Mouse (Mus musculus) lung, embryonic 15.5 days (tissue): Measurements from ENCODE around the gene Vmn1r114. TPM values are rescaled to one million over a fixed set of nuclear protein-coding genes. Genes with fewer than 3 reads are reported as not detected.
"Not testable (repeated sequence)": the region's sequence is repeated elsewhere in the genome, so short reads cannot be mapped to it uniquely, and the experiment has no call there.

Source experiments
- ATAC-seq: fragments of 200-750 bp; cut with Nextera tagmentation; 2 replicates; pipeline ENCODE4 v1.8.0; 2017; ENCODE audit warnings: moderate number of reproducible peaks, borderline replicate concordance; ENCODE audit not compliant: low FRiP score, low TSS enrichment; ENCODE audit errors: extremely low read depth
- H3K27ac ChIP-seq: fragments of 300-500 bp; sonication (generic); 2 replicates; pipeline ENCODE4 v1.5.1; 2015; ENCODE audit warnings: moderate library complexity, mild to moderate bottlenecking, inconsistent platforms
- H3K27me3 ChIP-seq: fragments of 300-500 bp; sonication (generic); 2 replicates; pipeline ENCODE4 v1.6.1; 2015; ENCODE audit warnings: inconsistent platforms
- H3K36me3 ChIP-seq: fragments of 300-500 bp; sonication (generic); 2 replicates; pipeline ENCODE4 v1.6.1; 2015; ENCODE audit warnings: inconsistent platforms
- H3K4me1 ChIP-seq: fragments of 300-500 bp; sonication (generic); 2 replicates; pipeline ENCODE4 v1.6.1; 2015; ENCODE audit warnings: inconsistent platforms
- H3K4me2 ChIP-seq: fragments of 300-500 bp; sonication (generic); 2 replicates; pipeline ENCODE4 v1.6.1; 2015; ENCODE audit warnings: inconsistent platforms, mild to moderate bottlenecking, moderate library complexity
- H3K4me3 ChIP-seq: fragments of 300-500 bp; sonication (generic); 2 replicates; pipeline ENCODE4 v1.5.1; 2015; ENCODE audit warnings: mild to moderate bottlenecking, inconsistent platforms
- H3K9ac ChIP-seq: fragments of 300-500 bp; sonication (generic); 2 replicates; pipeline ENCODE4 v1.6.1; 2015; ENCODE audit warnings: inconsistent platforms
- H3K9me3 ChIP-seq: fragments of 300-500 bp; sonication (generic); 2 replicates; pipeline ENCODE4 v1.6.1; 2016; ENCODE audit warnings: inconsistent platforms
- WGBS: fragments of 180-500 bp; shearing (Covaris S2); methylation state at CpG from one replicate; pipeline ENCODE4 v1.1.7; 2015; 5-methylcytosine and 5-hydroxymethylcytosine counted together
- polyA plus RNA-seq: library from polyadenylated mRNA; unstranded; fragments of >200 nt; fragmentation: Nextera tagmentation; extraction: Ambion mirVana; gene quantifications from 2 replicates; pipeline ENCODE4 v1.2.1, GENCODE M21; 2015

The Vmn1r114 gene
- not detected in 2 replicates for polyA plus RNA-seq

DNA sequence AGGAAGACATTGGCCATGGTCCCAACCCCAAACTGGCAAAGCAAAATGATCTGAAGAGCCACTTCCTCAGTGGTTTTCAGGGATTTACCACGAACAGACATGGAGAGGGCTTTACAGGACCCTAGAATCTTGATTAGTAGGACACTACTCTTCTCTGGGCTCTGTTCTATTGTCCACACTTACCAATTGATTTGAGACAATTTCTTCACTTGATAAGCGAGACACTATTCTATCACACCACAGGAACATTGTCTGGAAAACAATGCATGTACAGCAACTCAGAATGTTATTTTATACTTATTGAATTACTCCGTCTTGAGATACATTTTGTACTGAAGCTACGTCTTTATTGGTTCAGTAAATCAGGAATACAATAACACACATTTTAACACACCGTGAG lies at the start of gene Vmn1r114:
Gene Vmn1r114, minus strand, starts transcription at position 101 of the 400 bp plus-strand sequence.
- H3K4me2 ChIP-seq, H3K9me3 ChIP-seq, H3K27me3 ChIP-seq, H3K4me1 ChIP-seq, H3K9ac ChIP-seq, H3K4me3 ChIP-seq, ATAC-seq, H3K27ac ChIP-seq, H3K36me3 ChIP-seq: not testable (repeated sequence)
- WGBS, result no CpG with 5 or more reads among the region's 5 CpGs

DNA sequence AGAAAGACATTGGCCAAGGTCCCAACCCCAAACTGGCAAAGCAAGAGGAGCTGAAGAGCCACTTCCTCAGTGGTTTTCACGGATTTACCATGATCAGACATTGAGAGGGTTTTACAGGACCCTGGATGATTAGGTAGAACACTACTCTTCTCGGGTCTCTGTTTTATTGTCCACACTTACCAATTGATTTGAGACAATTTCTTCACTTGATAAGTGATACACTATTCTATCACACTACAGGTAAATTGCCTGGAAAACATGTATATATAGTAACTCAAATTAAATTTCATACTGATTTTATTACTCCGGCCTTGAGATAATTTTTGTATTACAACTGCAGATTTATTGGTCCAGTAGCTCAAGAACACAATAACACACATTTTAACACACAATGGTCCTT lies 32.9 kb upstream of the Vmn1r114 start, which contains the start of gene Vmn1r115:
Gene Vmn1r115, minus strand, starts transcription at position 101 of the 400 bp plus-strand sequence.
- H3K4me2 ChIP-seq, ATAC-seq, H3K27ac ChIP-seq, H3K9me3 ChIP-seq, H3K4me1 ChIP-seq, H3K4me3 ChIP-seq, H3K36me3 ChIP-seq, H3K9ac ChIP-seq, H3K27me3 ChIP-seq: not testable (repeated sequence)
- WGBS, result 93% methylated on average over 1 of the region's 3 CpGs

DNA sequence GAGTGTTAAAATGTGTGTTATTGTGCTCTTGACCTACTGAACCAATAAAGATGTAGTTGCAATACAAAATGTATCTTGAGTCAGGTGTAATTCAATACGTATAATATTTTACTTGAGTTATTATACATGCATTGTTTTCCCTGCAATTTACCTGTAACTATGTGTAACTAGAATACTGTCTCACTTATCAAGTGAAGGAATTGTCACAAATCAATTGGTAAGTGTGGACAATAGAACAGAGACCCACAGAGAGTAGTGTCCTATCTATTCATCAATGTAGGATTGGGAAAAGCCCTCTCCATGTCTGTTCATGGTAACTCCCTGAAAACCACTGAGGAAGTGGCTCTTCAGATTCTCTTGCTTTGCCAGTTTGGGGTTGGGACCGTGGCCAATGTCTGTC lies 25.0 kb downstream of the Vmn1r114 start, which contains the start of gene Vmn1r113:
Gene Vmn1r113, plus strand, starts transcription at position 301 of the 400 bp plus-strand sequence.
- not testable (repeated sequence) for H3K4me3 ChIP-seq, H3K9me3 ChIP-seq, H3K27ac ChIP-seq, H3K36me3 ChIP-seq, H3K4me2 ChIP-seq, H3K27me3 ChIP-seq, H3K4me1 ChIP-seq, ATAC-seq, H3K9ac ChIP-seq
- WGBS, result 53% methylated on average over 2 of the region's 2 CpGs

DNA sequence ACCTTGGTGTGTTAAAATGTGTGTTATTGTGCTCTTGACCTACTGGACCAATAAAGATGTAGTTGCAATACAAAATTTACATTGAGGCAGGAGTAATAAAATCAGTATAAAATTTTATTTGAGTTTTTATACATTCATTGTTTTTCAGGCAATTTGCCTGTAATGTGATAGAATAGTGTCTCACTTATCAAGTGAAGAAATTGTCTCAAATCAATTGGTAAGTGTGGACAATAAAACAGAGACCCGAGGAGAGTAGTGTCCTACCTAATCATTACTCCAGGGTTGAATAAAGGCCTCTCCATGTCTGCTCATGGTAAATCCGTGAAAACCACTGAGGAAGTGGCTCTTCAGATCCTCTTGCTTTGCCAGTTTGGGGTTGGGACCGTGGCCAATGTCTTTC lies 41.1 kb downstream of the Vmn1r114 start, which contains the start of gene Vmn1r112:
Gene Vmn1r112, plus strand, starts transcription at position 301 of the 400 bp plus-strand sequence.
- H3K9ac ChIP-seq, H3K9me3 ChIP-seq, H3K27ac ChIP-seq, H3K4me2 ChIP-seq, H3K27me3 ChIP-seq, H3K36me3 ChIP-seq, ATAC-seq, H3K4me3 ChIP-seq, H3K4me1 ChIP-seq: not testable (repeated sequence)
- WGBS, result no CpG with 5 or more reads among the region's 3 CpGs

Other genes with a start within 250 kb of the Vmn1r114 start
- gene Gm4141, start 235.9 kb downstream of the Vmn1r114 start, polyA plus RNA-seq, result not detected in 2 replicates
- not detected in 2 replicates for gene Gm4513, start 213.2 kb downstream of the Vmn1r114 start, polyA plus RNA-seq
- not detected in 2 replicates for gene Vmn1r107, start 143.3 kb downstream of the Vmn1r114 start, polyA plus RNA-seq
- gene Vmn1r111, start 109.0 kb downstream of the Vmn1r114 start, polyA plus RNA-seq, result not detected in 2 replicates
- not detected in 2 replicates for gene Gm10668, start 81.6 kb downstream of the Vmn1r114 start, polyA plus RNA-seq
- gene Vmn1r112, start 41.0 kb downstream of the Vmn1r114 start, polyA plus RNA-seq, result not detected in 2 replicates
- gene Vmn1r113, start 24.9 kb downstream of the Vmn1r114 start, polyA plus RNA-seq, result not detected in 2 replicates
- gene Vmn1r115, start 32.8 kb upstream of the Vmn1r114 start, polyA plus RNA-seq, result not detected in 2 replicates
- not detected in 2 replicates for gene Vmn1r116, start 60.1 kb upstream of the Vmn1r114 start, polyA plus RNA-seq
- not detected in 2 replicates for gene Vmn1r117, start 71.9 kb upstream of the Vmn1r114 start, polyA plus RNA-seq
- not detected in 2 replicates for gene Vmn1r118, start 100.2 kb upstream of the Vmn1r114 start, polyA plus RNA-seq
- not detected in 2 replicates for gene Vmn1r119, start 200.3 kb upstream of the Vmn1r114 start, polyA plus RNA-seq
- gene Vmn1r120, start 241.6 kb upstream of the Vmn1r114 start, polyA plus RNA-seq, result not detected in 2 replicates